Mouse (Mus musculus) CD4-positive, CD25-positive, alpha-beta regulatory T cell, adult 2 months (primary cell): Measurements from ENCODE around the gene Chchd3.

Source experiments
- DNase-seq: peaks from one replicate; pipeline ENCODE4 v3.0.0-alpha.2; 2012; ENCODE audit warnings: low read depth, low spot score

Gene Chchd3

DNA sequence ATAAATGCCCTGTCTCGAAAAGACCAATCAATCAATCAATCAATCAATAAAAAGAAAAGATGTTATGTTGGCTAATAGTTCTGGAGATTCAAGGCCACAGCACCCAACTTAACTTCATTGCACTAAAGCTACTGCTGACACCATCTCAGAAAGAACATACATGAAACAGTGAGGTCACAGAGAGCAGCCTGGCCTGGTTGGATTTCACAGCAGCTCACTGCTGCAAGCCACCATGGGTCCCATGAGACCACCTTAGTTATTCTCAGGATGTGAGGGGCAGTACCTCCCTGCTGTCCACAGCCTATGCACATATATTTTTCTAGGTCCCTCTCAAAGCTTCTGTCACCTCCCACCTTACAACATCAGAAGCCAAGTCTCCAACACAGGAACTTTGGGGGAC lies 57.1 kb downstream of the Chchd3 start:
- DNase-seq: no peak

DNA sequence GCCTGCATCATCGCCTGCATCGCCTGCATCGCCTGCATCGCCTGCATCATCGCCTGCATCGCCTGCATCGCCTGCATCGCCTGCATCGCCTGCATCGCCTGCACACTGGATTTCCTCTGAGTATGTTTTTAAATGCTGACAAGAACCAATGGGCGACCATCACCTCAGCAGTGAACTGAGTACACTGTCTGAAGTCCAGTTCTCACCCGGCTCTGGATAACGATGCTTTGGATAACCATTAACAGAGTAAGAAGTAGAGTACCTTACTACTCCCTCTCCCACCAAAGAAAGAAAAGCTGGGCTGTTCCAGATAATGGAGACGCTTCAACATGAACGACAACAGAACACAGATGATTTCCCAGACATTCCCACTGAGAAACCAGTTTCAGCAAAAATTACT lies 58.8 kb downstream of the Chchd3 start:
- no peak for DNase-seq

DNA sequence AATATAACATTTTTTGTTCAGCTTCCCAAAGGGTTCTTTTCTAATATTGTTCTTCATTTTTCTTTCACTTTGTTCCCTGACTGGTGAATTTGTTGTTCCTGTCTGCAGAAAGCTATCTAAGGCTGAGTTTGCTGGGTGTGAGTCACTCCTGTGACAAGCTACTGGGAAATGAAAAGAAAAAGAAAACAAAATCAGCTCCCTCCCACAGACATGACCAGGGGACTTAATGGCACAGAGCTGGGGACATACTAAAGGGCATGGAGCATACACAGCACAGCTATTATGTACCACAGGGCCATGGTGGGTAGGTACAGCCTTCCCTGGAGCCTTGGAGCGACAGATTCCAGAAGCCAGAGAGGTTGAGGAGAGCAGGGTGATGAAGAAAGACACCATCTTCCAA lies 63.5 kb downstream of the Chchd3 start:
- no peak for DNase-seq

DNA sequence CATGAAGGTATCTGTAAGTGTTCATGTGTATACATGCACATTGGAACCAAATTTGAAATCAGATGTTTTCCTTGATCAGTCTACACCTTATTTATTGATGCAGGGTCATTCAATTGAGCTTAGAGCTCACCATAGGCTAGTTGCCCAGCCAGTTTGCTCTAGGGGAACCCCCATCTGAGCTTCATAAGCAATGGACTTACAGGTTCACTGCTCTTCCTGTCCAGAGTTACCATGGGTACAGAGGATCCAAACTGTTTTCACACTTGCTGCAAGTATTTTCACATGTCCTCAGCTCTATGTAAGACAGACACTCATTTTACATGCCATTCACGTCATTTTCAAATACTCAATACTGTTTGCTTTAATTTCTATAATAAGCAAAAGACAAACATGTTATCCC lies 66.2 kb downstream of the Chchd3 start:
- DNase-seq: no peak

DNA sequence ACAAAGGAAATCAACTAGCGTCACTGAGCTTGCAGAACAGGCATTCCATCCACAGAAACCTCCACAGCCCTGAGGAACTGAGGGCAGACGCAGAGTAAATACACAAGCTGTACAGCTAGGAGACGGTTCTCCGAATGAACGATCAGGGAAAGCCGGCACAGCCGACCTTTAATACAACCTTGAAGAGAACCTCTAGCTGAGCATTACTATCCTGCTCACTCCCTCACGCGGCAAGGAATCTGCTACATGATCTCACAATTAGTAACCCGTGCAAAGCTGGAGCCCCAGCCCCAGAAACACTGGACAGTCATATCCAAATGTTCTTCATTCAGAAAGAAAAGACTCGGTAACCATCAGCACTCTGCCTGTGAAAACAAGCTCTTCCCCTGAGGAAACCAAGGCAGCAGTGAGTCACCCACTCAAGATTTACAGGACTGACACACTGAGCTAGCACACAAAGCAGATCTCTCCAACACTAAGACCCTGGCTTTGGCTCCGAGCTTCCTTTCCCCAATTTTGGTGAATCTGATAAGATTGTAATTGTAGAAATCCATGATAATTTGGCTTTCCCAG lies 69.9 kb downstream of the Chchd3 start:
- DNase-seq: no peak

DNA sequence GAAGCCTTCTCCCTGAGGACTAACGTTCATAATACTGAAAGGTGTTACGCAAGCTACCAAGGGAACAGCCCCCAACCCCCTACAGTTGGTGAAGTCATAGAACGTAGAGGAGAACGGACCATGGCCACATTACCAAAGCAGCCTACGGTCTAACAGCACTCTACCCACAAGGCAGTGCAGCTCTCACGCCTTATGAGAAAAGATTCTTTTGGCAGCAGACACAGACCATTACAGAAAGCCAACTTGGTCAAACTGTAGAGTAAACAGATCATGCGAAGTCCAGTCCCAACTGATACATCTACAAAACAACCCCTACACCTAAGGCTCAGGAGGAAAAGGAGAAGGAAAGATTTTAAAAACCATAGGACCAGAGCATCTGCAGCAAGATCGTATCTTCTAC lies 71.5 kb downstream of the Chchd3 start:
- DNase-seq: no peak

DNA sequence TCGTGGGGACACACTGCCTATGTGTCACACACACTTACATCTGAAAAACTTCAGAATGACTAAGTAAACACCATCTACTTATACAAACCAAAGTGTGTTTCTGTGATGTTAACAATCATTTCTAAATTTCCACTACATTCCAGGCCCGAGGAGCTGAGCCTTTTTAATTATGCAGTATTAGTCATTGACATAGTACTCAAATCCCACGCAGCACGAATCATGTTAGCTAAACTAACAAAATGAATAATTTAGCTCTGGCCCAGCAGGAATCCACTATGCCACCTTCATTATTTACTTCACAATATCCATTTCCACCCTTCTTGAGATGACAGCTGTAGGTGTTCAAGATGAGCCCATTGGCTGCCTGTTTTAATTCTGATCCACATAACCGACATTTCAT lies 76.2 kb downstream of the Chchd3 start:
- no peak for DNase-seq

DNA sequence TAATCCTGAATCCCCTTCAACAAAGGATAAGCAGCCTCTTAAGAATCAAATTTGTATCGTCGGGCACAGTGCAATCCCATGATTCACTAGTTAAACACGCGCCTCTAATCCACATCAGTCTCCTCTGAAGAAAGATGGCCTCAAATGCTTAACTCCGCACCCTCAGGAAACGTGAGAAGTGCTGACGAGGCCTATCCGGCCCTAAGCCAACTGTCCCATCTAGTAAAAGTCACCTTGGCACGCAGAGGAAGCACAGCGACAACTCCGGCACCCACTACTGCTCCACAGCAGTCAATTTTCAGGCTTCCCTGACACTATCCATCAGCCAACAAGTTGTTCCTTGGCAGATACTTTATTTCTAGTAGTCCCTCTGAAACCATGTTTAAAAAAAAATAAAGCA lies 78.8 kb downstream of the Chchd3 start:
- DNase-seq: no peak

DNA sequence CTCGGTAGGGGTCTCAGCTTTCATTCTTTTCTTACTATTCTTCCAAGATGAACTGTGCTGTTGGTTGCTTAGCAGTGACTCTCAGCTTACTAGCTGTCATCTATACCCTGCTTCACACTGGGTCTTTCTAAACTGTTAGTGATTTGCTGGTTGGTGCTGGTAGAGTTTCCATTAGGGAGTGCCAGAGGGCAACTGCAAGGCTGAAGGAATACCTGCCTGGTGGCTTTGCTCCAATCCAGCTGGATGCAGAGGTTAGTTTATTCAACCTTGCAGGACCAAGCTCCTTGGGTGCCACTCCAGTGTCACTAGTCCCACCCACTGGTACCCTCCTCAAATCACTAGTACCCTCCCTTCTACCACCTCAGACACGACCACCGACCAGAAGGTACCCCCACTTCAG lies 81.2 kb downstream of the Chchd3 start:
- DNase-seq: no peak

DNA sequence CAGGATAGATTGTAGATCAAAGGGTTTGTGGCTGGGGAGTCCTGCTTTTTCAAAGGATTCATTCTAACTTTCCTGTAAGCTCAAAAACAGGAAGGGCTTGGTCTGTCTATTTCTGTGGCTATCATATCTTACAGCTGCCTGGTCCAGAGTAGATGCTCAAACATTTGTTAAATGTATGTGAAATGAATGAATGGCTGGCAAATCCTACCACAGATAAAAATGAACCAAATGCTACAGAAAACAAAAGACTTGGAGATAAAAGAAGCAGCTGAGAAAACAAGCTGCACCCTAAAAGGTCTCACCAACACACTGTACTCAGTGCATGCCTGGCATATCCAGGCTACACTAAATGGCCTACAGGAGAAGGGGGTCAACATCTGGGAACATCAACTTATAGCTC lies 88.1 kb downstream of the Chchd3 start:
- no peak for DNase-seq

DNA sequence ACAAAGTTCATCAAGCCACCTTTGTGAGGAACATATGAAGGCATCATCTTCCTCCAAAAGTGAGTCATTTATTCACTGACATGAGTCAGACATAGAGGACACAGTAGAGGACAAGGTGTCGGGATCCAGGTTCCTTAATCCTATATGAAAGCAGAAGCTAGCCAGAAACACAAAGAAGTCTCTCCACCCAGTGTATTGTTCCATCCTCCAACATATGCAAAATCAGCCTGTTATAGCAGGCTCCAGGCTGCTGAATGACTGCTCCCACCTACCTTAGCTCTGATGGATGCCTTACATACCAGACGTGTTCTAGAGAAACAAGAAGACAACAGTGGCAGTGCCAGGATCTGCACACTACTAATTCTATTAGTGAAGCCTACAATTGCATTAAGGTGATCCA lies 91.1 kb downstream of the Chchd3 start:
- DNase-seq: no peak

DNA sequence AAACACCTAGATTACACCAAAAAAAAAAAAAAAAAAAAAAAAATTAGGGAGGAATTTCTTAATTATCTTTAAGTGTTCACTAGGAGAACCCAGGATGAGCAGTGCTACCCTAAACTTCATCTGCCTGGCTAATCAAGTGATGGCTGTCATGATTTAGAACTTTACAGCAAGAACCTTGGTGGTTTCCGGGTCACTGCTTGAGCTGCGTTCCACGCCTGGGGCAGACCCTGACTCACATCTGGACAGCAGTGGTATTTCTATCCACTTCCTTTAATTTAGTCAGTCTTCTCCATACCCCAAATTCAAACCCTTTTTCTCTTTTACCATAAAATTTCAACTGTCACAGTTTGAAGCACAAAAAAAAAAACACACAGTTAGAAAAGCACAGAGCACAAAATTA lies 98.0 kb downstream of the Chchd3 start:
- no peak for DNase-seq

DNA sequence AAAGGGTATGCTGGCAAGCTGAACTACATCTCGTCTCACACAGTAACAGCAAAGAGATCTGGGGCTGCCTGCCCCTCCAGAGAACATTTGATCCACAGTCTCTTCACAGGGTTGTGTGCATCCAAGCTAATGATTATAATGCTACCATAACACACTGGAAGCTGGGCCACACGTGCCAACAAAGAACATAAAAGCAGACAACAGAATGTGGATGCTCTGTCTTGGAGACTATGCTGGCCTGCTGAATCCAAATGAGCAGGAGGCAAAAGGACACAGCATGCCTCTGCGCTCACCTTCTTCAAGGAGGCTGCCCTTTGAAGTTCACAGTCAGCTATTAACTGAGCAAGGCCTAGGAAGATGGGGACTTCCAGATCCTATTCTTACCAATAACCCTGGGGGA lies 98.6 kb downstream of the Chchd3 start:
- DNase-seq: no peak

DNA sequence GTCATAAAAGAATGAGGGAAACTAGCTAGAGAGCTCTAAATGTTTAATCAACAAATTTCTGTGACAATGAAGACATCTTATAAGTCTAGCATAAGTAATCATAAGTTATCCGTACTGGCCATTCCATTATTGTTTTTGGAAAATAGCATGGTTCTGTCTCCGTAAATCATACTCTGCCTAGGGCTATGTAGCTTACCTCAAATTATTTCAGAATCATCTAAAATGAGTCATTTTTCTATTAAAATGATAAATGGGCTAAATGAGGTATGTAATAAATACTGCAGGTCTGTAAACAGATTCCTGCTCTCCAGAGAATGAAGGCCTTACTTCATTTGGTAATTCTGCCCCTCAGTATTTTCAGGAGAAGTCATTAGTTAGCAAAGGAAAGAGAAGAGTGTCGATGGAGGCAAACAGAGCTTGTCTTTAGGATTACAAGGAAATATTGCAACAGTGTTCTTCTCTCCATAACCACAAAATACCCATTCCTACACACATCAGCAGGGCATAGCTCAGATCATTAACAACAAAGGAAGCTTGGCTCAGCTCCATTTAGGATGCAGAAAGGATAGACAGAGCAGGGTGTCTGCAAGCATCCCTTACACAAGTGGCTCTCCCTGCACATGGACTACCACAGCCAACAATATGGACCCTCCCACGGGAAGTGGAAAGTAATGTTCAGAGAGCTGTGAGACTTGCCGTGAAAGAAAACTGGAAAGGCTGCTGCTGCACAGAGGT lies 100.1 kb downstream of the Chchd3 start:
- no peak for DNase-seq

DNA sequence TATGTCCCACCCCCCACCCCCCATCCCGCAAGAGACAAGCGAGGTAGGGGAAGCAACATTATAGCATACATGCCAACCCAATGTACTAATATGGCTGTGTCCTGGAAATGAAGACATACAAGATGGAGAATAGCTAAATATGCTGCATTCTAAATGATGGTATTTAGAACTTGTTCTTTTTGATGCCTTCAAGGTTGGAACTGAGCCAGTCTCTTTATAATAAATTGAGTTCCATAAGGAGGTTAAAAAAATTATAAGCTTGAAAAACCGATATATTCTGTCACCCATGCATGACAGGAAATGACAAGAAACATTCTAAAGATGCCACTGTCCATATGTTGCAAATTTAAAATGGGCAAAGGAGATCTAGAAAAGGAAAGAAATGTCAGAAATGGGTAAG lies 104.6 kb downstream of the Chchd3 start:
- no peak for DNase-seq

DNA sequence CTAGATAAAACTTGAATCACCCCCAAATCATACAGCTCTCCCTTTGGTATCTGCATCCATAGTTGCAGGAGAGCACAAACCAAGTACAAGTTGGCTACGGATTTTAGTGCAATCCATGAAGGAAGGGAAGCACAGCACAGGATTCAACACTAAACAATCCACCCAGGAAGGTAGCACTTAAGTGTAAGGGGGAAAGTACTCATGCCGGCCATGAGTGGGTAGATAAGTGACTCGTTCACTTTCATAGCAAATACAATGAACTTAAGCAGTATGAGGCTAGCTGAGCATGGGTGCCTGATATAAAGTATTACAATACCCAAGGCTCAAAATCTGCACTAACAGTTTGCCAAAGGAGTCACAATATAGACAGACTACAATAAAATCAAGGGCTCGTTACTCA lies 109.1 kb downstream of the Chchd3 start:
- no peak for DNase-seq

DNA sequence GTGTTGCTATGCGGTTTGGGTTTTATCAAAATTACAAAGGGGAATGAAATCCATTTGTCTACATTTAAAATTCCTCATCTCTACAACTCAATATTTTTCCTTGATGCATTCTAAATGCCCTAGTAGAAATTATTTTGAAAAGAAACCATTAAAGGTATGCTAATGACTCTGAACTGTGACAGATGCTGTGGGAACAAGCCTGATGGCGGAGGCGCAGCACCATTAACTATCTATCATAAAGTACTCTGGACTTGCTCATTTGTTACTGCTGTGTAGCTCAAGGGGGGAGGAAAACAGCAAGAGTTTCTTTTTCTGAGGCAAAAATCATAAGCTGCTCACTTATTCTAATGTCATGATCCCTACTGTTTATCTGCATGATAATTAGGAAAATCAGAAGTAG lies 110.4 kb downstream of the Chchd3 start:
- DNase-seq: no peak

DNA sequence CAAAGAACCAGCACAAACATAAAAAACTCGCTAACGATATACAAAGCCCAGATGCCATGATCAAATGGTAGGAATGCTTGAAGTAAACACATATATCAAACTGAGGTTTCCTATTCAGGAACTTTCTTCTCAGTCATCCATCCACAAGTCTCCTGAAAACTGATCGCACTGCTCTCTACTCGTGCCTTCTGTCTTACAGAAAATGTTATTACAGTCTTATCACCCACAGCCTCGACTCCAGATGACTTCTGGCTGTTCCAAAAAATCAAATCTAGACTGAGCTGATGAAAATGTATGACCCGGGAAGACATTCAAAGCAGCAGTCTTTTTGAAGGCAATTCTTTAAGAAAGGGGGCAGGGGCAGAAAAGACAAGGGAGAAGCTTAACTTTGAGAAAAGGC lies 112.8 kb downstream of the Chchd3 start:
- no peak for DNase-seq

DNA sequence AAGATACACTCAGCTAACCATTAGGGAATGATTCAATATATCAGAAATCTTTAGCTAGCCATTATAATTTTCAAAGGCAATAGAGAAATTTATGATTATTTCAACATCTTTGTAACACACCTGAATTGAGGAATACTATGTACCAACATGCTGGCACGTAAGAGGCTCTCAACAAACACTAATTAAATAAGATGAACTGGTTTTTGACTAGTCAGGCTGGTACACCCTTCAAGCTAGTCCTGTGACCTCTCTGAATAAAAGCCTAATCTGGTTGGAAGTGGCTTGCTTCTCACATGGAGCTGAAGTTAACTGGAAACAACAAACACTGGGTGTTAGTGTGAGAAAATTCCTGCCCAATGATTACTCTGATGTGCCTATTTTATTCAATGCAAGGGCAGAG lies 115.1 kb downstream of the Chchd3 start:
- DNase-seq: no peak

DNA sequence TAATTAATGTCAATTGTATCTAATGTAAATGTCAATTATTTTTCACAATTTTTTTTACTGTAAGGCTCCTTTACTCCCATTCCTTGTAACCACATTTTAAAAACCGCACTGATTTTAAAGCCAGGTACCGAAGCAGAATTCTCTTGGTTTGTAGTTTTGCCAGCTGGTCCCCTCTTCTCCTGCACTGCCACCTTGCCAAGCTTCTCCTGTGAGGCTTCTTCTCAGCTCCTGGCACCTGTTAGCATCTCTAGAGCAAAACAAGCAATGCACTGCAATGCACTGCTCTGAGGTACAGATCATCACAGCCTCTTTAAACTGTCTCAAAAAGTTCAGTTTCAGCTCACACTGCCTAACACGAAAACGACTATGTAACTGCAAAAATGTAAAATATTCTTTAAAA lies 116.4 kb downstream of the Chchd3 start:
- DNase-seq: no peak

DNA sequence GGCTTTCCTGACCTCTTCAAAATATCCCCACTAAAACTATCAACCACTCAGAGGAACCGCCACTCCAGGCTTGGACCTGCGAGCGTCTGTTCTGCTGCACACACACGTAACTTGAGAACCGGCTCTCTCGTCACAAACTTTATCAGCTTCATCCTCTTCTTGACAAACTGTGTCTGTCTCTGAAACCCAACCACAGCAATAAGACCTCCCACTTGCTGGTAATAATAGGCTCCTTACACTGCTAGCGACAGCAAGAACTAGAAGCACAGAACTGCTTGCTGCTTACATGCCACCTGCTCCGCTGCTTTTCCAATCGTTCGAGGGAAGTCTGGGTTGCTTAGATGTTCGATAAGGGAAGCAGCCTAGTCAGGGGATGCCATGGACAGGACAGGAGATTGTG lies 119.8 kb downstream of the Chchd3 start:
- no peak for DNase-seq

DNA sequence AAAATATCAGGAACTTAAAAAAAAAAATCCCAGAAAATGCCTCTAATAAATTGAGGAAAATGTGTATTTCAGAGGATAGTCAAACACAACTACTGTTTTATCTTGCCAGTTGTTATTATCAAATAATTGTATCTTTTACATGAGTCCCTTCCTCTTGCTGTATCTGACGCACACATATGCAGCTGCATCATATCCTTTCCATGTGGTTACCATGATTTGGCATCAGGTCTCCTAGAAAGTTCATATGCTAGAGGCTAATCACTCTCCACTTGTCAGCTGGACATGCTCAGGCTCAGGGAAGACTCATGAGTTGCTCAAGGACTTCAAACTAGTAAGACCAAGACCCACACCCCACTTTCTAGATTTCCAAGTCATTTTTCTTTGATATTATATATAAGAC lies 122.4 kb downstream of the Chchd3 start:
- DNase-seq: no peak

DNA sequence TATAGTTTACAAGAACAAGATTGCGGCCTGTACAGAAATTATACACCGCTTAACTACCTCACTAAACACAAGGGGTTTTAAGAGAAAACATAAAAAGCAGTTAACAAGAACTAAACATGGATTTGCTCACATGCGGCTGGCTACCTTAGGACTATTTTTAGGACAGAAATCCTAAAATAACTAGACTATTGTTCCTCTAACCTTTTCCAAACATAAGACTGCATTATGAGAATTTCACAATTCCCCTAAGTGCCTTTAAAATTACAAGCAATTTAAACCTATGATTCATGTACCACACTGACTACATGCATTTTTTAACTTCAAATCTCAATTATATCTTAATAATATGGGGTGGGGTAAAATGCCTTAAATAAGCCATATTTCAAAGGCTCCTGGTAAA lies 123.3 kb downstream of the Chchd3 start:
- no peak for DNase-seq

DNA sequence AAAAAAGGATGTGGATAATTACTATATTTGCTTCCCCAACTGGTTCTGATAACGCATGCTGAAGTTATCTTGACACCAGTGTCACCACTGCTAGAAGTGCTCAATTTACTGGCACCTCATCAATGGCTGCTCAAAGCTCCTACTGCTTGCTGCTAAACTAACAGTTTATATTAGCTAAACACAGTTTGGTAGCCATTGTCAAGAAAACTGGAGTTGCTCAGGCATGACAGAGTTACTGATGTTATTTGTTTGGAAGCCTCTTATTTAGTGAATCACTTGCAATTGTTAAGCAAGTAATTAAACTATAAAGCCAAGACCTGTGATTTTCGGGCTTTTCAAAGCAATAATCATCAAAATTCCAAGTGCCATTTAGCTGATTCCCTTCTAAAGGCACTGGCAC lies 123.7 kb downstream of the Chchd3 start:
- no peak for DNase-seq
